Mouse (Mus musculus): ENCODE measurements around the gene Lsm6. TPM values are rescaled to one million over a fixed set of nuclear protein-coding genes. Genes with fewer than 3 reads are reported as not detected.

Gene Lsm6
- polyA plus RNA-seq (2016; fragmentation: Nextera tagmentation; extraction: Ambion mirVana): 220 and 230 TPM in 2 replicates

DNA sequence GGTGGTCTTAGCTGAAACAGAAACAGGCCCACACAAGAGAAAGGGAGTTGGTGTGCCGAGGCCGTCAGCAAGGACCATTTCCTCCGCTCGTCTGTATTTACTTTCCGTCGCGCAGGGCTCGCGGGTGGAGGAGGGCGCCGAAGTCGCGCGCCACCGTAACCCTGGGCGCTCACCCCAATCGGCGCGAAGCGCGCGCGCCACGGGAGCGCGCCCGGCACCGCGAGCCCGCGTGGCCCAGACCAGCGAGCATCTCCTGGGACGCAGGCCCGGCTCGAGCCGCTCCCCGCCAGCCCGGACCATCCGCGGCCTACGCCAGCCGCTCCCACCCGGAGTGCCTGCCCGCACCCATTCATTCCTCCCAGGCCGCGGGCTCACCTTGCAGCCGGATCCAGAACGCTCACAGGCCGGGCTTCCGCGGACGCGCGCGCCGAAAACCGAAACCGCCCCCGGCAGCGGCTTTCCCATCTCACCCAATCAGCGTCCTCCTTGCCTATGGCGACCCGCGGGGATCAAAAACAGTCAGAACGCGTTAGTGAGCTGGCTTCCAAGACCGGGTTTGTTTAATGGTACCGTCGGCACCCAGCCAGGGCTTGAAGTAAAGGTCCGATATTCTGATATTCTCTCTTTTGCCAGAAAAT lies at the start of gene Lsm6:
Lsm6 (minus strand) TSS at position 468 of the 638 bp plus-strand sequence.
- peaks cover 5% of the 10 kb centered on the region; the same call in 1 of the 2 replicates for H3K36me3 ChIP-seq (replicated peaks)
- H3K27ac ChIP-seq: peak within 1 kb of the TSS; percentile 98
- no peaks in the 10 kb centered on the region for H3K9me3 ChIP-seq
- H3K4me2 ChIP-seq: peak within 1 kb of the TSS; percentile 62
- H3K27me3 ChIP-seq: no peaks in the 10 kb centered on the region
- H3K4me3 ChIP-seq (replicated peaks): peak within 1 kb of the TSS; percentile 82
- peak; percentile 93 for ATAC-seq (ENCODE audit: low FRiP score)
- peak within 1 kb of the TSS; percentile 83 for H3K9ac ChIP-seq
- H3K4me1 ChIP-seq: peaks cover 15% of the 10 kb centered on the region
- under 1% methylated on average over 54 of the region's 70 CpGs for WGBS

DNA sequence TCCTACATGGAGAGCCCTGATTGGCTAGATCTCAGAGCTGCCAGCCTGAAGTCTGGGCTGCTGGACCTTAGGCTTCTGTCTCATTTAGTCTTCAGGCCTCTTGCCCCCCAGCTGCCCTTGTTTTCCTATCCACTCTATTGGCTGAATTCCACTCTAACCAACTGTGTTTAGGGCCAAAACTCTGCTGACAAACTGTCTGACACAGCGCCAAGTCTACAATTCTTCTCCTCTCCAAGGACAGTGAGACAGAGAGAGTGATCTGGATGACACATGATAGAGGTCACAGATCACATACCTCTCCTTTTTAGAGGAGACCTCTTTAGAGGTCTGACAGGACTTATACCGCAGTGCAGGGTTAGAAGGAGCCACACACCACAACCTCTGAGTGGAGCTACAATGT lies 46.1 kb upstream of the Lsm6 start:
- Histone ChIP-seq H3K36me3 (replicated peaks) (no peaks in the 10 kb centered on the region), H3K27ac (no peak overlapping the region), H3K27me3 (no peaks in the 10 kb centered on the region), H3K4me1 (no peaks in the 10 kb centered on the region), H3K4me3 (replicated peaks) (no peak overlapping the region), H3K4me2 (no peak overlapping the region), H3K9me3 (no peaks in the 10 kb centered on the region), H3K9ac (no peak overlapping the region)
- 96% methylated on average over 2 of the region's 2 CpGs for WGBS
- ATAC-seq (ENCODE audit: low FRiP score): no peak

- no peaks in the 10 kb centered on the region for H3K27me3 ChIP-seq
- no peak overlapping the region for H3K9ac ChIP-seq
- no peak overlapping the region for H3K27ac ChIP-seq
- H3K4me1 ChIP-seq: no peaks in the 10 kb centered on the region
- no peaks in the 10 kb centered on the region for H3K9me3 ChIP-seq
- H3K4me2 ChIP-seq: no peak overlapping the region
- no peak for ATAC-seq (ENCODE audit: low FRiP score)
- WGBS: 94% methylated on average over 1 of the region's 1 CpGs
- no peaks in the 10 kb centered on the region for H3K36me3 ChIP-seq (replicated peaks)
- H3K4me3 ChIP-seq (replicated peaks): no peak overlapping the region
These were observed 42.1 kb upstream of the Lsm6 start for GRCm38 (mm10) chr8:78863001-78863400.

DNA sequence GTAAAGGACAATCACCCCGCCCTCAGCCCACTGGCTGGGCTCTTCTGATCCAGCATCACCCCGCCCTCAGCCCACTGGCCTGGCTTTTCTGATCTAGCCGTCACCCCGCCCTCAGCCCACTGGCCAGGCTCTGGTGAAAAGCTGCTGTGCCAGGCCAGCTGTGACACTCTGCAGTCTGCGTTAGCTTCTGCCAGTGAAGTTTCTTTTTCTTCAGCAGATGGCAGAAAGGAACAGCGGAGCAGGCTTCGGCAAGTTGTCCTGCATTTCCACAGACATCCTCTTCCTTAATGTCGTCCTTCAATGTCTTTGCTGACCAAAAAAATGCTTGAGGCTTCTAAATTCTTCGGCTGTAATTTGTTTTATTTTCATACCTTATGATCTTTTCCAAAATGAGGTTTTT lies 41.1 kb upstream of the Lsm6 start:
- WGBS: 79% methylated on average over 9 of the region's 9 CpGs
- no peaks in the 10 kb centered on the region for H3K4me1 ChIP-seq
- ATAC-seq (ENCODE audit: low FRiP score): no peak
- no peak overlapping the region for H3K27ac ChIP-seq
- no peak overlapping the region for H3K4me3 ChIP-seq (replicated peaks)
- no peaks in the 10 kb centered on the region for H3K36me3 ChIP-seq (replicated peaks)
- H3K4me2 ChIP-seq: no peak overlapping the region
- H3K27me3 ChIP-seq: no peaks in the 10 kb centered on the region
- H3K9me3 ChIP-seq: no peaks in the 10 kb centered on the region
- no peak overlapping the region for H3K9ac ChIP-seq

DNA sequence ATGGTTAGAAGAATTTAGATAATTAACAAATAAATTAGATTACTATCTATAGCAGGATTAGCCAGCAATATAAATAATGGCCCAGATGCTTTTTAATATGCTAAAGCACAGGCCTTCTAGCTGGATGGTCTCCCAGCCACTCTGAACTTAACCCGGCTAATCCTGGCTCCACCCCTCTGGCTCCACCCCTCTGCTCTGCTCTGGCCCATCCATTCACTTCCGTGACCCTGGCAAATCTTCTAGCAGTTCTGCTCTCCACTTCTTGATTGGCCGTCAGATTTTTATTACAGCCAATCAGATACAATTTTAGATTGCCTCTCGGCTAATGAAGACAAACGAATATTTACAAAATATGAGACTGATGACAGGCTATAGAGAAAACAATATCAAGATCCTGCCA lies 39.8 kb upstream of the Lsm6 start:
- WGBS: 52% methylated on average over 5 of the region's 5 CpGs
- H3K4me1 ChIP-seq: no peaks in the 10 kb centered on the region
- H3K9ac ChIP-seq: no peak overlapping the region
- H3K4me3 ChIP-seq (replicated peaks): no peak overlapping the region
- H3K27ac ChIP-seq: no peak overlapping the region
- no peaks in the 10 kb centered on the region for H3K36me3 ChIP-seq (replicated peaks)
- H3K4me2 ChIP-seq: no peak overlapping the region
- ATAC-seq (ENCODE audit: low FRiP score): no peak
- H3K9me3 ChIP-seq: no peaks in the 10 kb centered on the region
- H3K27me3 ChIP-seq: no peaks in the 10 kb centered on the region

GRCm38 (mm10) chr8:78857421-78857820 lies 36.5 kb upstream of the Lsm6 start:
- 82% methylated on average over 7 of the region's 7 CpGs for WGBS
- no peak for ATAC-seq (ENCODE audit: low FRiP score)
- H3K9ac ChIP-seq: no peak overlapping the region

GRCm38 (mm10) chr8:78852279-78852678 lies 31.3 kb upstream of the Lsm6 start:
- no peak for ATAC-seq (ENCODE audit: low FRiP score)
- H3K27ac ChIP-seq: no peak overlapping the region
- H3K9ac ChIP-seq: no peak overlapping the region
- no peaks in the 10 kb centered on the region for H3K9me3 ChIP-seq
- no peak overlapping the region for H3K4me3 ChIP-seq (replicated peaks)
- no peaks in the 10 kb centered on the region for H3K36me3 ChIP-seq (replicated peaks)
- no peak overlapping the region for H3K4me2 ChIP-seq
- H3K27me3 ChIP-seq: no peaks in the 10 kb centered on the region
- 80% methylated on average over 4 of the region's 4 CpGs for WGBS
- no peaks in the 10 kb centered on the region for H3K4me1 ChIP-seq

More at GRCm38 (mm10) chr8:78857421-78857820, 36.5 kb upstream of the Lsm6 start:
- Histone ChIP-seq H3K27ac (no peak overlapping the region), H3K36me3 (replicated peaks) (no peaks in the 10 kb centered on the region), H3K4me1 (no peaks in the 10 kb centered on the region), H3K4me2 (no peak overlapping the region), H3K4me3 (replicated peaks) (no peak overlapping the region), H3K27me3 (no peaks in the 10 kb centered on the region), H3K9me3 (no peaks in the 10 kb centered on the region)

- no peaks in the 10 kb centered on the region for H3K36me3 ChIP-seq (replicated peaks)
- no peak overlapping the region for H3K27ac ChIP-seq
- H3K27me3 ChIP-seq: no peaks in the 10 kb centered on the region
- ATAC-seq (ENCODE audit: low FRiP score): no peak
- no peak overlapping the region for H3K4me3 ChIP-seq (replicated peaks)
- no peaks in the 10 kb centered on the region for H3K9me3 ChIP-seq
- whole genome bisulfite sequencing: 85% methylated on average over 3 of the region's 3 CpGs
- H3K4me2 ChIP-seq: no peak overlapping the region
- no peaks in the 10 kb centered on the region for H3K4me1 ChIP-seq
- no peak overlapping the region for H3K9ac ChIP-seq
These were observed 26.3 kb upstream of the Lsm6 start for GRCm38 (mm10) chr8:78847240-78847639.

- 84% methylated on average over 5 of the region's 5 CpGs for WGBS
- no peak overlapping the region for H3K4me3 ChIP-seq (replicated peaks)
- no peaks in the 10 kb centered on the region for H3K9me3 ChIP-seq
- no peak for ATAC-seq (ENCODE audit: low FRiP score)
- H3K4me2 ChIP-seq: no peak overlapping the region
- no peak overlapping the region for H3K27ac ChIP-seq
- no peak overlapping the region for H3K9ac ChIP-seq
- H3K27me3 ChIP-seq: no peaks in the 10 kb centered on the region
- no peaks in the 10 kb centered on the region for H3K36me3 ChIP-seq (replicated peaks)
- H3K4me1 ChIP-seq: no peaks in the 10 kb centered on the region
These were observed 23.6 kb upstream of the Lsm6 start for GRCm38 (mm10) chr8:78844559-78844958.

- 85% methylated on average over 7 of the region's 7 CpGs for WGBS
- Histone ChIP-seq H3K4me3 (replicated peaks) (no peak overlapping the region), H3K4me1 (no peaks in the 10 kb centered on the region), H3K27me3 (no peaks in the 10 kb centered on the region), H3K27ac (no peak overlapping the region), H3K4me2 (no peak overlapping the region), H3K36me3 (replicated peaks) (no peaks in the 10 kb centered on the region), H3K9me3 (no peaks in the 10 kb centered on the region), H3K9ac (no peak overlapping the region)
- ATAC-seq (ENCODE audit: low FRiP score): no peak
These were observed 17.9 kb upstream of the Lsm6 start for GRCm38 (mm10) chr8:78838656-78839413.

DNA sequence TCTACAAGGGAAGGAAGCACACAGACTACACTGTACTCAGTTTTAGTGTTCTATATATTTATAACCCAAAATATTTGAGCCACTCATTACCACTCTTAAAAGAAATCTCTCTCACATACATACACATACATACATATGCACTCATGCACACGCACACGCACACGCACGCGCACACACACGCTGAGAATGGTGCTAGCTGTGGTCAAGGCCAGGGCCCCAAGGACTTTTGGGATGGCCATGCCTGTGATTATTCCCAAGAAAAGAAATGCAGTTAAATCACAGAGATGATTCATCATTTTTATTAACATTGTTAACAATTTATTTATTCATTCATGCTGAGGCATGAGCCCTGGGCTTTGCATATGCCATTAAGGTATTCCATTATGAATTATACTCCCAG lies 15.2 kb upstream of the Lsm6 start:
- ATAC-seq (ENCODE audit: low FRiP score): no peak
- H3K4me3 ChIP-seq (replicated peaks): no peak overlapping the region
- WGBS: 94% methylated on average over 6 of the region's 6 CpGs
- H3K27me3 ChIP-seq: no peaks in the 10 kb centered on the region
- H3K9me3 ChIP-seq: no peaks in the 10 kb centered on the region
- H3K9ac ChIP-seq: no peak overlapping the region
- no peak overlapping the region for H3K4me2 ChIP-seq
- H3K4me1 ChIP-seq: no peaks in the 10 kb centered on the region
- no peaks in the 10 kb centered on the region for H3K36me3 ChIP-seq (replicated peaks)
- H3K27ac ChIP-seq: no peak overlapping the region

GRCm38 (mm10) chr8:78828414-78828813 lies 7.5 kb upstream of the Lsm6 start:
- Histone ChIP-seq H3K27ac (no peak overlapping the region), H3K4me1 (no peaks in the 10 kb centered on the region), H3K4me3 (replicated peaks) (no peak overlapping the region), H3K9ac (no peak overlapping the region), H3K36me3 (replicated peaks) (no peaks in the 10 kb centered on the region), H3K4me2 (no peak overlapping the region), H3K27me3 (no peaks in the 10 kb centered on the region), H3K9me3 (no peaks in the 10 kb centered on the region)
- no peak for ATAC-seq (ENCODE audit: low FRiP score)
- 90% methylated on average over 11 of the region's 11 CpGs for WGBS

GRCm38 (mm10) chr8:78824515-78824914 lies 3.6 kb upstream of the Lsm6 start:
- Histone ChIP-seq H3K4me3 (replicated peaks) (no peak overlapping the region), H3K4me1 (peaks cover 5% of the 10 kb centered on the region), H3K4me2 (no peak overlapping the region), H3K27ac (no peak overlapping the region), H3K36me3 (replicated peaks) (no peaks in the 10 kb centered on the region), H3K9ac (no peak overlapping the region), H3K9me3 (no peaks in the 10 kb centered on the region), H3K27me3 (no peaks in the 10 kb centered on the region)
- 88% methylated on average over 4 of the region's 4 CpGs for WGBS
- no peak for ATAC-seq (ENCODE audit: low FRiP score)

All from forebrain, embryonic 12.5 days (tissue).